Mouse (Mus musculus) testis, postnatal 14 days (tissue): ENCODE measurements around the gene 4930426L09Rik.

Experiments used
- DNase-seq: peaks from one replicate; pipeline ENCODE4 v3.0.0; 2021; ENCODE audit warnings: low spot score

4930426L09Rik gene

GRCm38 (mm10) chr2:19016348-19016747 is 18.2 kb downstream of the 4930426L09Rik start:
- no peak for DNase-seq

- DNase-seq: no peak
Observed at GRCm38 (mm10) chr2:19016839-19017238, 18.7 kb downstream of the 4930426L09Rik start.

GRCm38 (mm10) chr2:19018034-19018433 is 19.9 kb downstream of the 4930426L09Rik start:
- DNase-seq: no peak

- DNase-seq: no peak
Observed at GRCm38 (mm10) chr2:19024807-19025206, 26.7 kb downstream of the 4930426L09Rik start.

- no peak for DNase-seq
Observed at GRCm38 (mm10) chr2:19037430-19037829, 39.3 kb downstream of the 4930426L09Rik start.

- no peak for DNase-seq
Observed at GRCm38 (mm10) chr2:19037907-19038570, 39.9 kb downstream of the 4930426L09Rik start.

GRCm38 (mm10) chr2:19048225-19048624 is 50.1 kb downstream of the 4930426L09Rik start:
- no peak for DNase-seq

GRCm38 (mm10) chr2:19049341-19049740 is 51.2 kb downstream of the 4930426L09Rik start:
- no peak for DNase-seq
